Mouse (Mus musculus): ENCODE measurements around the gene Ccnd1.
A peak's percentile ranks its signal among the peaks of the same experiment; 100 is the strongest.

The Ccnd1 gene

GRCm38 (mm10) chr7:144939344-144940002 lies at the start of gene Ccnd1:
Ccnd1 (minus strand) TSS chr7:144939925.
- peak; percentile 42 for ATAC-seq (ENCODE audit: low TSS enrichment)

GRCm38 (mm10) chr7:144988856-144989255 lies 49.1 kb upstream of the Ccnd1 start:
- no peak for ATAC-seq (ENCODE audit: low TSS enrichment)

DNA sequence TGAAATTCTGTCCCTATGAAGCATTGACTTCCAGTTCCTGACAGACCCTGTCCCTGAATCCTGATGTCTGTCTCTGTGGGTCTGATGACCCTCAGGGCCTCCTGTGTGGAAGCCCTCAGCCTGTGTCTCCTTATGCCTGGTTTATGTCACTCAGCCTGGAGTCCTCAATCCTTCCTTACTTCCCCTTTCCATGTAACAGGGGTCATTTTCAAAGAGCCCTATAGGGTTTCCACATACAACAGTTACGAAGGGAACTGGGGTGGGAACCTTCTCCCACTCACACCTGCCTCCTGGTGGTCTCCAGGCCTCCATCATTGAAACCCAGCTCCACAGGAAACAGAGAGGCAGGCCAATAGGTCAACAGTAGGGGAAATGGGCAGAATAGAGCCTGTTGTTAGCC lies 45.4 kb upstream of the Ccnd1 start:
- no peak for ATAC-seq (ENCODE audit: low TSS enrichment)

DNA sequence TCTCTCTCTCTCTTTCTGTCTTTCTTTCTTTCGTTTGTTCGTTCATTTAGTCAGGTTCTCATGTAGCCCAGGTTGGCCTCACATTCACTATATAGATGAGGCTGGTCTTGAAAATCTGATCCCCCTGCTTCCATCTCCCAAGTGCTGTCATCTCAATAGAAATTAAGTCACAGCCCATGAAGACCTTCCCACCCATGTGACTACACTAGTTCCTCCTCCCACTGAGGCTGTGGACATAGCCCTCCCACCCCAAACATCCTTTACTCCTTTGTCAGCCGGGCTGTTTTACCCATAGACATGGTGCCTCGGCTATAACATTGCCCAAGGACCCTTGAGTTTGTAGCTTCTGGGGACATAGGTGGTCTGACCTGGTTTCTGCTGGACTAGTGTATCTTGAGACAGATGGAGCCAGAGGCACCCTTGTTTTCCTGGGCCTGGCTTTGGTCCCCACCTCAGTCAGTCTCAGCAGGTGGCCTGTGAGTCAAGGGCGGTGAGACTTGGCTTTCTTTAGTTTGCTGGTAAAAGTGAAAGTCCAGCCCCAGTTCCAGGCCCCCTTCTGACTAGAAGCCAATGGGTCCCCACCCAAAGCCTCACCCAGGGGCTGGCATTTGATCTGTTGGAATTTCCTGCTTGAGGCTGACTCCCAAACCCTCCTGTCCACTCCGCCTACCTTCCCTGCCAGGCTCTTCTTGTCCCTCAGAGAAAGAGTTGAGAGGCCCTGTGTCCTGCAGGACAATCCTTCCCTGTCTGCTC lies 42.8 kb upstream of the Ccnd1 start:
- ATAC-seq (ENCODE audit: low TSS enrichment) = no peak

DNA sequence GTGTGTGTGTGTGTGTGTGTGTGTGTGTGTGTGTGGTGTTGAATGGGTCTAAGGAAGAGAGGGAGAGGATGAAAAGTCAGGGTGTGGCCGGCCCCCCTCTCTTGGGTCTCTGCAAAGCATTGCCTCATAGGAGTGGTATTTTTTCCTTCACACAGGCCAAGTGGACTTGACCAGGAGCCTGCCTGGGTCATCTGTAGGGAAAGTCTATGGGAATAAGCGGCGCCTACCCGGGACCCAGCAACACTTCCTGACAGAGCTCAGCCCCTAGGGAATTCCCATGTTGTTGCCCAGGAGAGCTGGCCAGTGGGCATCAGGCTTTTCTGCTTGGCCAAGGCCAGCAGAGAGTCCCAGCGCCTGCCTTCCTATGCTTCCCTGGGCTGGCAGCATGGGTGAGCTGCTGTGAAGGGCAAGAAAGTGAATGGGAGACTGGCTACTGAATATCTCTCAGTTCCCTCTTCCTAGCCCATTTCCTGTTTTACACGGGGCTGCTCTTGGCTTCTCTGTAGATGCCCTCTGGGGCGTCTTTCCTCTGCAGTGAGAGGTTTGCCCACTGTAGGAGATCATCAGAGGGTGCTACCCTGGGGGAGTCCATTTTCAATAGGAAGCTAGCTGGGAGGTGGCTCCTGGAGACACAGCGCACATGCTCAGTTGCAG lies 41.8 kb upstream of the Ccnd1 start:
- no peak for ATAC-seq (ENCODE audit: low TSS enrichment)

DNA sequence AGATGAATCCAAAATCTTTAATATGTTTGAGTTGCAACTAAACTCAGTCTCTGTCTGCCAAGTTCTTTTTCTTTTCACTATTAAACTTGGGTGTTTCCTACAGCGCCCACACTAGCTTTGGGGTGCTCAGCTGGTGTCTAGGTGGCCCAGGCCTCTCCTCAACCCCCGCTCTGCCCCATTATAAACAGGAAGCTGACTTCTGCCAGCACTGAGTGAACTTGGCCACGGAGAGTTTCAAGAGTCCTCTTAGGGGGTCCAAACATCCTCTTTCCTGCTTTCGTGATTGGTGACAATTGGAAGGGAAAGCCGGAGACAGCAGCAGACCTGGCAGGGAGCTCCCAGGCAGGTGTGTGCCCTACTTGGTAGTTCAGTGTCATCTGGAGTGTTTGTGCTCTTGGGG lies 40.1 kb upstream of the Ccnd1 start:
- ATAC-seq (ENCODE audit: low TSS enrichment) = no peak

DNA sequence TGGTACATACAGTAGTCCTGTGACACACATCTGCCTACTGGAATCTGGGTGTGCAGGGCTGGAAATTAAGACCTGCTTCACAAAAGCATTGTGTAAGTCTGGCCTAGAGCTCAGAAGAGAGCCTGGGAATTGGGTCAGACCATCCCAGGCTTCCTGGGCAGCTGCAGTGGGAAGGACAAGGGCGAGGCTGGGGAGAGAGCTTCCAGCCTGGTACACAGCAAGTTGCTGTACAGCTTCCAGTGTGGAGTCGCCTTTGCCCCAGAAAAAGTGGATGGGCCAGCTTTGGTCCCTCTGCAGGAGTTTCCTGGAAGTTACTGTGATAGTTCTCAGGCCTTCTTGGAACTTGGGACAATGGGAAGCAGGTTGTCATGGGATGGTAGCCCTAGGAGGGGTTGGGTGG lies 37.4 kb upstream of the Ccnd1 start:
- ATAC-seq (ENCODE audit: low TSS enrichment) = no peak

DNA sequence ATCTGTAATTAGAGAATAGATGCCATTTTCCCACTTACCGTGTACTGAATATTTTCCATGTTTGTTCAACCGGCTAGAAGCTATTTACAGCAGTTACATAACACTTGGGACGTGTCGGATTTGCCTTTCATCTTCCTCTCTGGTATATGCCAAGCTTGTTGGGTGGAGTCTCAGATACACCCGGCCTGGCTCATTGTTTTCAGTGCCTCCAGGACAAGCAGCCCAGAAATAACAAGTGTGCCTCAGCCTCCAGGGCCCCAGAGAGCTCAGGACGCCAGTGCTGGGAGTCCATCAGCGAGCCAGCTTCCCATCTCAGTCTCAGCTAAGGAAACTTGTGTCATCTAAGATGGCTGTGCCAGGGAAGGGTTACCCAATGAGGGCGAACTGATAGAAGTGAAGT lies 33.7 kb upstream of the Ccnd1 start:
- no peak for ATAC-seq (ENCODE audit: low TSS enrichment)

DNA sequence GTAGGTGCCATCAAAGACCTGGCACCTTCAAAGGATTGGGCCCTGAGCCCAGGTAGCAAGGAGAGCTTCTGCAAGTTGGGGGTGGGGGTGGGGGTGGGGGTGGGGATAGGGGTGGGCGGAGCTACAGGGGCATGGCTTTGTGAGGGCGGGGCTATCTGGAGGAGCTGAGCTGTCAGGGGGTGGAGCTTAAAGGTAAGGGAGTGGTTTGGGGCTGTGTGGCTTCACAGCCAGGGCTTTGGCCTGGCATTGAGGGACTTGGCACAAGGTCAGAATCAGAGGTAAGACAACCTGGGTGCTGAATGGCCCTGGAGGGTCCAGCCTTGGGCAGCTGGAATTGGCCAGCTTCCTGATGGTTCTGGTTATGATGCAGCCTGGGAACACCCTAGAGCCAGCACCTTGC lies 32.0 kb upstream of the Ccnd1 start:
- no peak for ATAC-seq (ENCODE audit: low TSS enrichment)

DNA sequence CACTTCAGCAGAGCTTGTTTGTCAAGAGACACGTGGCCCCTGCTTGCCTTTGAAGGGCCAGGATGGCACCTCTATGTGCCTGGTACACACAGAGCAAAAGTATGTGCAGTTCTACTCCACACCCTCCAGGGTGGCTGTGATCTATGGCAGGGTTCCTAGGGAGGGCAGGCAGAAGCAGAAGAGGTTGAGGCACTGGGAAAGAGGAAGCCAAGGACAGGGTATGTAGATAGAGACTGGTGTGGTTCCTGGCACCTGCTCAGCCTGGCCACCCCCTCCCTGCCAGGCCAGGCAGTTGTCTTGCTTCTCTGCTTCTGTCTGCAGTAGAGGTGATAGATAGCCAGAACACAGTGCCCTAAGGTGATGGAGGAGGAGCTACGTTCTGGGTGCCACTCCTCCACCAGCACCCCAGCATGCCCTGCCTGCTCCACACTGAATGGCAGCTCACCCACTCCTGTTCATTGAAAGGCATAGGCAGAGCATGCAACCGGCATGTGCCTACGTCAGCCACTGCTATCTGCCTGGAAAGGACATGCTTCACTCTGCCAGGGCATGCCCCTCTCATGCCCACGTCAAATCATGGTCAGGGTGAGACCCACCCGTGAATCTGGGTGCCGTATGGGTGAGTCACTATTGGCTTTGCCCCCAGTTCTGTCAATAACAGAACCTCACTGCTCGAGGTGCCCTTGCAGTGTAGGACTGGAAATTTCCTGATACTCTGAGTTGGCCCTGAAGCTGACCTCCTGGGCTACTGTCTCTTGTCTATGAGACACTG lies 31.5 kb upstream of the Ccnd1 start:
- no peak for ATAC-seq (ENCODE audit: low TSS enrichment)

DNA sequence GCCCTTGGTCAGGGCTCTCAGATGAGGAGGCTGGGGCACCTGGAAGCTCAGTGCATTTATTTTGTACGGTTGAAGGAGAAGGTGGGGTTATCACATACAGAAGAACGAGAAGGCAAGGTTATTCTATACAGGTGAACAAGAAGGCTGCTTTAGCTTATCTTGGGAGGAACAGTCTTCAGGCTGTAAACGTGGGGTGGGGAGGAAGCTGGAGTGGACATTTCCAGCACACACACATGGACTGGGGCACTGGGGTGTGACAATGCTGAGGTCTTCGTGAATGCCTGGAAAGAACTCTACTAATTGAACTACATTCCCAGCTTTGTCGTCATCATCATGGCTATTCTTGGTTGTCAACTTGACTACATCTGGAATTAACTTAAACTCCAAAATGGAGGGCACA lies 26.2 kb upstream of the Ccnd1 start:
- ATAC-seq (ENCODE audit: low TSS enrichment) = no peak

- no peak for ATAC-seq (ENCODE audit: low TSS enrichment)
Observed at GRCm38 (mm10) chr7:144964316-144964715, 24.6 kb upstream of the Ccnd1 start.

- no peak for ATAC-seq (ENCODE audit: low TSS enrichment)
Observed at GRCm38 (mm10) chr7:144963911-144964310, 24.2 kb upstream of the Ccnd1 start.

GRCm38 (mm10) chr7:144958509-144959395 lies 19.0 kb upstream of the Ccnd1 start:
- no peak for ATAC-seq (ENCODE audit: low TSS enrichment)

GRCm38 (mm10) chr7:144943254-144943653 lies 3.5 kb upstream of the Ccnd1 start:
- peak; percentile 67 for ATAC-seq (ENCODE audit: low TSS enrichment)

DNA sequence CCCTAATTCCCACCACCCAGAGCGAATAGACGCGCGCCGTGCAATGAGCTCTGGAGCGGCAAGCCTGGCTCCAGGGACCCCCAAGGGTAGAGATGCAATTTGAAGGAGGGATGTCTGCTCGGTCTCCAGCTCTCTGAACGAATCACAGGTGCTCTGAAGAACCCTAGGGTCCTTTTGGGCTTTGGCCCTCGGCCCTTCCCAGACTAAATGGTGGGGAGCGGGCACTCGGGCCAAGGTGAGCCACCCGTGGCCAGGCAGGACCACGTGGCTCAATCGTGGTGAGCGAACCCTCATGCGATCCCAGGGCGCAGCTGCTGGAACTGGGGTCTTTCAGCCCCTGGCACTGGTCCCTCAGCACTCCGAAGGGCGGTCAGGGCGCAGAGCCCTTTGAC lies 3.0 kb upstream of the Ccnd1 start:
- ATAC-seq (ENCODE audit: low TSS enrichment) = no peak

- ATAC-seq (ENCODE audit: low TSS enrichment) = no peak
Observed at GRCm38 (mm10) chr7:144942071-144942743, 2.5 kb upstream of the Ccnd1 start.

- peak; percentile 32 for ATAC-seq (ENCODE audit: low TSS enrichment)
Observed at GRCm38 (mm10) chr7:144941242-144941831, 1.6 kb upstream of the Ccnd1 start.

- ATAC-seq (ENCODE audit: low TSS enrichment) = no peak
Observed at GRCm38 (mm10) chr7:144940585-144940984, 860 bp upstream of the Ccnd1 start.

GRCm38 (mm10) chr7:144940003-144940571 lies 362 bp upstream of the Ccnd1 start:
- ATAC-seq (ENCODE audit: low TSS enrichment) = no peak
